24 mouse cellular contexts compared by ENCODE assay signal in genomic region chr12:29570351-29570750, GRCm38 (mm10). TPM values are rescaled to one million over a fixed set of nuclear protein-coding genes. Genes with fewer than 3 reads are reported as not detected.
A peak's percentile ranks its signal among the peaks of the same experiment; 100 is the strongest.
DNase-seq lines count a peak whose midpoint lies in the region; ATAC-seq and TF ChIP-seq lines count a peak whose summit lies in the region.
"Had no signal": no experiment of that assay in that cellular context is flagged by ENCODE, and none has a peak within 500 bp of the region (broad histone marks: within the 10 kb centered on the region; RNA-seq: fewer than 3 reads in every experiment).

No protein-coding gene starts in this region.

- WGBS in heart, embryonic 10.5 days = 88% methylated on average over 6 of the region's 6 CpGs
- 79% methylated on average over 6 of the region's 6 CpGs for WGBS in hindbrain, postnatal 0 days
- WGBS in hindbrain, embryonic 12.5 days = 91% methylated on average over 6 of the region's 6 CpGs
- WGBS in olfactory bulb, adult 2 months = 70% methylated on average over 6 of the region's 6 CpGs

- no peaks in the 10 kb centered on the region for H3K4me1 ChIP-seq in heart, embryonic 10.5 days
- H3K4me1 ChIP-seq in hindbrain, postnatal 0 days (ENCODE audit: insufficient read depth, low read length) = no peaks in the 10 kb centered on the region
- no peaks in the 10 kb centered on the region for H3K4me1 ChIP-seq in hindbrain, embryonic 12.5 days
- H3K4me1 ChIP-seq in olfactory bulb, adult 2 months (ENCODE audit: control insufficient read depth, insufficient read depth, low read length) = peaks cover 6% of the 10 kb centered on the region
- H3K4me1 ChIP-seq: embryonic facial prominence, embryonic 13.5 days; embryonic facial prominence, embryonic 15.5 days; forebrain, embryonic 10.5 days; forebrain, embryonic 12.5 days had no signal

- H3K9me3 ChIP-seq in heart, embryonic 10.5 days = no peaks in the 10 kb centered on the region
- no peaks in the 10 kb centered on the region for H3K9me3 ChIP-seq in hindbrain, postnatal 0 days (ENCODE audit: low read length)
- H3K9me3 ChIP-seq in hindbrain, embryonic 12.5 days (replicated peaks) = no peaks in the 10 kb centered on the region
- H3K9me3 ChIP-seq: embryonic facial prominence, embryonic 13.5 days; embryonic facial prominence, embryonic 15.5 days; forebrain, embryonic 10.5 days; forebrain, embryonic 12.5 days had no signal

- no peak for TF ChIP-seq CTCF in hindbrain, postnatal 0 days (IDR thresholded peaks at IDR 0.05; ENCODE audit: low read depth)
- TF ChIP-seq CTCF in olfactory bulb, adult 2 months (IDR thresholded peaks at IDR 0.05; ENCODE audit: insufficient read depth, low read depth, low read length) = no peak

- no peaks in the 10 kb centered on the region for H3K36me3 ChIP-seq in heart, embryonic 10.5 days
- H3K36me3 ChIP-seq in hindbrain, postnatal 0 days (ENCODE audit: insufficient read depth, low read length) = no peaks in the 10 kb centered on the region
- H3K36me3 ChIP-seq in hindbrain, embryonic 12.5 days = 0 out of 2 replicates have a peak, but pooled peaks cover 9% of the 10 kb centered on the region
- H3K36me3 ChIP-seq: embryonic facial prominence, embryonic 13.5 days; embryonic facial prominence, embryonic 15.5 days; forebrain, embryonic 10.5 days; forebrain, embryonic 12.5 days had no signal

- DNase-seq in heart, adult 11 months = peak; percentile 62
- no peak for DNase-seq in heart, embryonic 10.5 days (ENCODE audit: low spot score)
- DNase-seq in hindbrain, postnatal 0 days (ENCODE audit: low spot score) = peak; percentile 25
- DNase-seq in kidney, postnatal 10 days = no peak
- DNase-seq: adrenal gland, adult 2 months; adrenal gland, postnatal 10 days; adrenal gland, postnatal 25 days; cerebellum, adult 11 months; cerebellum, adult 18-20 months; cerebellum, adult 9-10 months; cerebellum, postnatal 36 days; embryo, embryonic 11 days had no signal

- H3K4me3 ChIP-seq in heart, embryonic 10.5 days = no peak overlapping the region
- H3K4me3 ChIP-seq in hindbrain, postnatal 0 days (ENCODE audit: low read length) = no peak overlapping the region
- H3K4me3 ChIP-seq in hindbrain, embryonic 12.5 days = no peak overlapping the region
- H3K4me3 ChIP-seq in olfactory bulb, adult 2 months (ENCODE audit: insufficient read depth, low read depth, low read length) = no peak overlapping the region
- H3K4me3 ChIP-seq: embryonic facial prominence, embryonic 13.5 days; embryonic facial prominence, embryonic 15.5 days; erythroblast, embryonic 14.5 days; forebrain, embryonic 10.5 days; forebrain, embryonic 12.5 days had no signal

- no peak for TF ChIP-seq POLR2A in olfactory bulb, adult 2 months (IDR thresholded peaks at IDR 0.05; ENCODE audit: insufficient read depth, low read depth, low read length)

- H3K4me2 ChIP-seq in hindbrain, postnatal 0 days (ENCODE audit: low read depth, low read length) = no peak overlapping the region
- H3K4me2 ChIP-seq in hindbrain, embryonic 12.5 days (replicated peaks) = no peak overlapping the region
- H3K4me2 ChIP-seq: embryonic facial prominence, embryonic 13.5 days; embryonic facial prominence, embryonic 15.5 days; forebrain, embryonic 12.5 days had no signal

- H3K27me3 ChIP-seq in heart, embryonic 10.5 days (ENCODE audit: insufficient read depth, poor library complexity, severe bottlenecking) = no peaks in the 10 kb centered on the region
- no peaks in the 10 kb centered on the region for H3K27me3 ChIP-seq in hindbrain, postnatal 0 days (ENCODE audit: insufficient read depth, low read length)
- no peaks in the 10 kb centered on the region for H3K27me3 ChIP-seq in hindbrain, embryonic 12.5 days
- H3K27me3 ChIP-seq: embryonic facial prominence, embryonic 13.5 days; embryonic facial prominence, embryonic 15.5 days; forebrain, embryonic 12.5 days had no signal

- no peak overlapping the region for H3K27ac ChIP-seq in heart, embryonic 10.5 days
- H3K27ac ChIP-seq in hindbrain, postnatal 0 days = no peak overlapping the region
- no peak overlapping the region for H3K27ac ChIP-seq in hindbrain, embryonic 12.5 days
- H3K27ac ChIP-seq in olfactory bulb, adult 2 months (ENCODE audit: insufficient read depth, low read depth, low read length) = peak overlapping the region; percentile 11; the same call in 1 of the 2 replicates
- H3K27ac ChIP-seq: embryonic facial prominence, embryonic 13.5 days; embryonic facial prominence, embryonic 15.5 days; forebrain, embryonic 10.5 days; forebrain, embryonic 12.5 days had no signal

- no peak overlapping the region for H3K9ac ChIP-seq in hindbrain, postnatal 0 days (replicated peaks; ENCODE audit: low read length)
- no peak overlapping the region for H3K9ac ChIP-seq in hindbrain, embryonic 12.5 days
- H3K9ac ChIP-seq: embryonic facial prominence, embryonic 13.5 days; embryonic facial prominence, embryonic 15.5 days; forebrain, embryonic 12.5 days had no signal

- no peak for ATAC-seq in hindbrain, postnatal 0 days
- no peak for ATAC-seq in hindbrain, embryonic 12.5 days (ENCODE audit: low FRiP score)
- ATAC-seq: forebrain, embryonic 14.5 days; forebrain, embryonic 16.5 days had no signal

RNA-seq across cellular contexts. Expression of gene Myt1l, which starts 42.2 kb away (rescaled TPM):
- polyA plus RNA-seq in heart, embryonic 10.5 days (2016; fragmentation: Nextera tagmentation; extraction: Ambion mirVana) = not detected in 2 replicates
- total RNA-seq in hindbrain, postnatal 0 days (2014; rRNA removed) = 68.6 and 83.0 TPM in 2 replicates
- polyA plus RNA-seq in hindbrain, postnatal 0 days (2015; fragmentation: Nextera tagmentation; extraction: Ambion mirVana) = 163 and 173 TPM in 2 replicates
- 58.2 and 64.3 TPM in 2 replicates for polyA plus RNA-seq in hindbrain, embryonic 12.5 days (2016; fragmentation: Nextera tagmentation; extraction: Ambion mirVana)
- 369 TPM in 1 of 2 replicates, not detected in the other for polyA plus RNA-seq in olfactory bulb, adult 2 months (2012; ENCODE audit: insufficient read depth, insufficient read length, low replicate concordance, missing spikeins)
- total RNA-seq: common myeloid progenitor, adult 5-6 weeks; MEL had no signal
- polyA plus RNA-seq: C2C12; erythroblast, embryonic 14.5 days had no signal

Comparison
In these comparisons a context has a peak if more than half of its experiments do, and no peak if none do; other contexts are left out.
1. DNase-seq: peak in heart, adult 11 months (single experiment) and hindbrain, postnatal 0 days (single experiment); none in heart, embryonic 10.5 days (single experiment) and kidney, postnatal 10 days (single experiment).
2. RNA of gene Myt1l, which starts 42.2 kb away (polyA plus RNA-seq): 369 TPM in olfactory bulb, adult 2 months, 163 to 173 TPM in hindbrain, postnatal 0 days and 58.2 to 64.3 TPM in hindbrain, embryonic 12.5 days; not detected in heart, embryonic 10.5 days; every median in the first group is over 10 times any median in the second.